Mouse (Mus musculus) liver, adult (tissue): ENCODE results near the gene Banp.

Experiments used
- GATA4 ChIP-seq: IDR thresholded peaks from 2 replicates; pipeline ENCODE4 v1.6.1; 2014; ENCODE audit warnings: mild to moderate bottlenecking, low read length; ENCODE audit not compliant: insufficient replicate concordance

Gene Banp

GRCm38 (mm10) chr8:121949222-121949800 lies at the start of gene Banp:
Gene Banp (plus strand): TSS chr8:121949750.
- no peak for TF ChIP-seq GATA4

- no peak for TF ChIP-seq GATA4
Observed at GRCm38 (mm10) chr8:121901498-121902236, 47.9 kb upstream of the Banp start.

- TF ChIP-seq GATA4, result no peak
Observed at GRCm38 (mm10) chr8:121903977-121904376, 45.6 kb upstream of the Banp start.

- TF ChIP-seq GATA4, result no peak
Observed at GRCm38 (mm10) chr8:121904999-121905398, 44.6 kb upstream of the Banp start.

GRCm38 (mm10) chr8:121905420-121905819 lies 44.1 kb upstream of the Banp start:
- TF ChIP-seq GATA4, result no peak

GRCm38 (mm10) chr8:121905864-121906263 lies 43.7 kb upstream of the Banp start:
- TF ChIP-seq GATA4, result no peak

GRCm38 (mm10) chr8:121906542-121907512 lies 42.7 kb upstream of the Banp start:
- peak; percentile 54; the same call in 1 of the 2 replicates for TF ChIP-seq GATA4

GRCm38 (mm10) chr8:121907587-121908248 lies 41.8 kb upstream of the Banp start, which contains the start of gene Slc7a5:
Gene Slc7a5 (minus strand): TSS chr8:121907694.
- peak; percentile 26; the same call in 1 of the 2 replicates for TF ChIP-seq GATA4

- TF ChIP-seq GATA4, result no peak
Observed at GRCm38 (mm10) chr8:121908378-121909147, 41.0 kb upstream of the Banp start.

- TF ChIP-seq GATA4, result no peak
Observed at GRCm38 (mm10) chr8:121909148-121909541, 40.4 kb upstream of the Banp start.

GRCm38 (mm10) chr8:121909663-121910062 lies 39.9 kb upstream of the Banp start:
- peak; percentile 22; the same call in 1 of the 2 replicates for TF ChIP-seq GATA4

- TF ChIP-seq GATA4, result no peak
Observed at GRCm38 (mm10) chr8:121911400-121911799, 38.1 kb upstream of the Banp start.

- no peak for TF ChIP-seq GATA4
Observed at GRCm38 (mm10) chr8:121911987-121912386, 37.6 kb upstream of the Banp start.

GRCm38 (mm10) chr8:121912831-121913230 lies 36.7 kb upstream of the Banp start:
- no peak for TF ChIP-seq GATA4

- no peak for TF ChIP-seq GATA4
Observed at GRCm38 (mm10) chr8:121913378-121913777, 36.2 kb upstream of the Banp start.

GRCm38 (mm10) chr8:121919158-121919557 lies 30.4 kb upstream of the Banp start:
- TF ChIP-seq GATA4, result no peak
